Mouse (Mus musculus): ENCODE data around the gene Ppme1. TPM values are rescaled to one million over a fixed set of nuclear protein-coding genes. Genes with fewer than 3 reads are reported as not detected.
A peak's percentile ranks its signal among the peaks of the same experiment; 100 is the strongest.

Gene Ppme1
- polyA plus RNA-seq, 1 experiment from 2014 or later: 68.3 TPM

GRCm38 (mm10) chr7:100309679-100310078, 62.4 kb downstream of the Ppme1 start:
- Histone ChIP-seq H3K36me3 (ENCODE audit: insufficient read depth) (0 out of 2 replicates have a peak, but pooled peaks cover 3% of the 10 kb centered on the region), H3K4me1 (ENCODE audit: insufficient read depth) (no peaks in the 10 kb centered on the region), H3K4me2 (no peak overlapping the region), H3K27me3 (ENCODE audit: insufficient read depth, low read length) (no peaks in the 10 kb centered on the region), H3K4me3 (ENCODE audit: low read depth, low read length) (no peak overlapping the region), H3K27ac (ENCODE audit: low read depth) (peak overlapping the region; percentile 1; the same call in 1 of the 2 replicates), H3K9me3 (ENCODE audit: low read depth, low read length) (no peaks in the 10 kb centered on the region), H3K9ac (no peak overlapping the region)
- 56% methylated on average over 6 of the region's 6 CpGs for WGBS
- TF ChIP-seq CTCF (IDR thresholded peaks at IDR 0.05; ENCODE audit: low read depth): no peak
- DNase-seq (no peak), ATAC-seq (ENCODE audit: insufficient read depth) (no peak)

- peak overlapping the region; percentile 42; the same call in 1 of the 2 replicates for H3K27ac ChIP-seq (ENCODE audit: low read depth)
- no peaks in the 10 kb centered on the region for H3K27me3 ChIP-seq (ENCODE audit: insufficient read depth, low read length)
- no peaks in the 10 kb centered on the region for H3K9me3 ChIP-seq (ENCODE audit: low read depth, low read length)
- H3K4me3 ChIP-seq (ENCODE audit: low read depth, low read length): no peak overlapping the region
- DNase-seq: peak; percentile 63
- ATAC-seq (ENCODE audit: insufficient read depth): peak; percentile 63
- no peak overlapping the region for H3K9ac ChIP-seq
- no peak overlapping the region for H3K4me2 ChIP-seq
- H3K4me1 ChIP-seq (ENCODE audit: insufficient read depth): no peaks in the 10 kb centered on the region
- WGBS: 30% methylated on average over 1 of the region's 1 CpGs
- 0 out of 2 replicates have a peak, but pooled peaks cover 3% of the 10 kb centered on the region for H3K36me3 ChIP-seq (ENCODE audit: insufficient read depth)
- TF ChIP-seq CTCF (IDR thresholded peaks at IDR 0.05; ENCODE audit: low read depth): no peak
Measured at GRCm38 (mm10) chr7:100309216-100309615, 62.9 kb downstream of the Ppme1 start.

DNA sequence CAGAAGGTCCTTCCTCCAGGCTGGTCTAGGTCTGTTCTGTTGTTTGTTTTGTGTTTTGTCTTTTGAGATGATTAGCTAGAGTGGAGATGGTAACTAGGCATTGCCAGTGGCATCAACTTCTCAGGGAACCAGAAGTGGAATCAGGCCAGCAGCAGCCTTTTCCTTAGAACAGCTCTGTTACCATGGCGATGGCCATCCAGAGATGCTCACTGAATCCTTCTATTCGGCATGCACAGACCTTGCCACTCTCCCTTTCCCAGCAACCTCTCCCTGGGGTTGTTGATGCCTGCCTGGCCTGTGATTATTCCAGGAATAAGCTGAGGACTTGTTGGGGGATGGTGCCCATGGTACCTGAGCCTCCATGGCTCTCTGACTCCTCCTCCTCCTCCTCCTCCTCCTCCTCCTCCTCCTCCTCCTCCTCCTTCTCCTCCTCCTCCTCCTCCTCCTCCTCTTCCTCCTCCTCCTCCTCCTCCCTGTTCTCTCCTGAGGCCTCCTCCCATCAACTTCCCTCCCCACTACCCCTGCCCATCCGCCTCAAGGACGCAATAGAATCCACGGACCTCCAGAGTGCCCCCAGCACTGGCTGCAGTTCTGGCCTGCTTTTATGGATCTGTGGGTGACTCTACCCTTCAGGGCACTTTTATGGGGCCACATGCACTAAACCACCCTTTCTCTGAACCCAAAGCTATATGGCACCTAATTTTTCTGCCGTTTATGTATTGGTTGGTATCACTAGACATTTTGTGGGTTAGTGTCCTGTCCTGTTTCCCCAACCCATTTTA, 64.0 kb downstream of the Ppme1 start:
- 75% methylated on average over 6 of the region's 6 CpGs for WGBS
- Histone ChIP-seq H3K9me3 (ENCODE audit: low read depth, low read length) (no peaks in the 10 kb centered on the region), H3K27ac (ENCODE audit: low read depth) (no peak overlapping the region), H3K27me3 (ENCODE audit: insufficient read depth, low read length) (no peaks in the 10 kb centered on the region), H3K4me2 (no peak overlapping the region), H3K9ac (no peak overlapping the region), H3K4me3 (ENCODE audit: low read depth, low read length) (no peak overlapping the region), H3K36me3 (ENCODE audit: insufficient read depth) (0 out of 2 replicates have a peak, but pooled peaks cover 6% of the 10 kb centered on the region), H3K4me1 (ENCODE audit: insufficient read depth) (no peaks in the 10 kb centered on the region)
- ATAC-seq (ENCODE audit: insufficient read depth): no peak
- no peak for DNase-seq
- no peak for TF ChIP-seq CTCF (IDR thresholded peaks at IDR 0.05; ENCODE audit: low read depth)

DNA sequence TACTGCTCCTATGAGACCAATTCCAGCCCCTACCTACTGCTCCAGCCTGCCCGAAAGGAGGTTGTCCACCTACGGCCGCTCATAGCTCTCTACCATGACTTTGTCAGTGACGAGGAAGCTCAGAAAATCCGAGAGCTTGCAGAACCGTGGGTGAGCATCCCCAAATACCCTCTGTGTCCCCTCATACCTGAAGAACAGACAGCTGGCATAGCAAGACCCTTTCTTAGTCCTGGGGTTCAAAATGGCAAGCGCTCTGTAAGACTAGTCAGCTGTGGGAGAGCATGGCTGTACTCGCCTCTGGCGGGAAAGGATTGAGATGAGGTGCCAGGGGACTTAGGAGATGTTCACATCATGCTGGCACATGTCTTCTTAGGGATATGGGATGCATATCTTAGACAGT, 66.2 kb downstream of the Ppme1 start:
- H3K4me3 ChIP-seq (ENCODE audit: low read depth, low read length): no peak overlapping the region
- no peak overlapping the region for H3K4me2 ChIP-seq
- ATAC-seq (ENCODE audit: insufficient read depth) (no peak), DNase-seq (no peak)
- H3K36me3 ChIP-seq (ENCODE audit: insufficient read depth): 0 out of 2 replicates have a peak, but pooled peaks cover 11% of the 10 kb centered on the region
- H3K4me1 ChIP-seq (ENCODE audit: insufficient read depth): peaks cover 4% of the 10 kb centered on the region; the same call in 1 of the 2 replicates
- H3K27ac ChIP-seq (ENCODE audit: low read depth): no peak overlapping the region
- no peaks in the 10 kb centered on the region for H3K27me3 ChIP-seq (ENCODE audit: insufficient read depth, low read length)
- 85% methylated on average over 9 of the region's 9 CpGs for WGBS
- no peaks in the 10 kb centered on the region for H3K9me3 ChIP-seq (ENCODE audit: low read depth, low read length)
- no peak for TF ChIP-seq CTCF (IDR thresholded peaks at IDR 0.05; ENCODE audit: low read depth)
- H3K9ac ChIP-seq: no peak overlapping the region

- no peak overlapping the region for H3K4me3 ChIP-seq (ENCODE audit: low read depth, low read length)
- no peaks in the 10 kb centered on the region for H3K27me3 ChIP-seq (ENCODE audit: insufficient read depth, low read length)
- peaks cover 15% of the 10 kb centered on the region; the same call in 1 of the 2 replicates for H3K36me3 ChIP-seq (ENCODE audit: insufficient read depth)
- no peak for ATAC-seq (ENCODE audit: insufficient read depth)
- no peak overlapping the region for H3K4me2 ChIP-seq
- H3K4me1 ChIP-seq (ENCODE audit: insufficient read depth): peaks cover 4% of the 10 kb centered on the region; the same call in 1 of the 2 replicates
- H3K9ac ChIP-seq: no peak overlapping the region
- TF ChIP-seq CTCF (IDR thresholded peaks at IDR 0.05; ENCODE audit: low read depth): no peak
- H3K27ac ChIP-seq (ENCODE audit: low read depth): 0 out of 2 replicates have a peak overlapping the region, but pooled peaks have one; percentile 46
- DNase-seq: peak; percentile 57
- H3K9me3 ChIP-seq (ENCODE audit: low read depth, low read length): no peaks in the 10 kb centered on the region
- WGBS: 35% methylated on average over 4 of the region's 4 CpGs
Measured at GRCm38 (mm10) chr7:100302316-100302715, 69.8 kb downstream of the Ppme1 start.

DNA sequence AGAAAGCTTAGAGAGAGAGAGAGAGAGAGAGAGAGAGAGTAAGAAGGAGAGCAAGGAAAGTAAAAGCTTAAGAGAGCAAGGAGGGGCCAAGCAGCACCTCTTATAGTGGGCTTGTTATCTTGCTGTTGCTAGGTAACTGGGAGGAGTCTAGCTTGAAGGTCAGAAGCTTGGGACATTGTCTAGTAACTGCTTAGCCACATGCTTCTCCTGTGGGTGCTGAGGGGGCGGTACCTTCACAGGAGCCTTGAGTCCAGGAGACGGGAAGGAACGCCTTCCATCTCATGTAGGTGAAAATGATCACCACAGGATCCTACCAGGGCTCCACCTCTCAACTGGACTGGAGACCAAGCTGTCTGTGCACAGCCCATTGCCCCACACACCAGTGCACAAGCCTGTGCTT, 70.7 kb downstream of the Ppme1 start:
- 52% methylated on average over 3 of the region's 3 CpGs for WGBS
- Histone ChIP-seq H3K9ac (no peak overlapping the region), H3K4me2 (no peak overlapping the region), H3K4me3 (ENCODE audit: low read depth, low read length) (no peak overlapping the region), H3K4me1 (ENCODE audit: insufficient read depth) (peaks cover 4% of the 10 kb centered on the region; the same call in 1 of the 2 replicates), H3K27me3 (ENCODE audit: insufficient read depth, low read length) (no peaks in the 10 kb centered on the region), H3K9me3 (ENCODE audit: low read depth, low read length) (no peaks in the 10 kb centered on the region), H3K36me3 (ENCODE audit: insufficient read depth) (peaks cover 15% of the 10 kb centered on the region; the same call in 1 of the 2 replicates), H3K27ac (ENCODE audit: low read depth) (no peak overlapping the region)
- ATAC-seq (ENCODE audit: insufficient read depth) (no peak), DNase-seq (no peak)
- TF ChIP-seq CTCF (IDR thresholded peaks at IDR 0.05; ENCODE audit: low read depth): no peak

- no peak for TF ChIP-seq CTCF (IDR thresholded peaks at IDR 0.05; ENCODE audit: low read depth)
- H3K36me3 ChIP-seq (ENCODE audit: insufficient read depth): peaks cover 21% of the 10 kb centered on the region; the same call in 1 of the 2 replicates
- H3K27me3 ChIP-seq (ENCODE audit: insufficient read depth, low read length): no peaks in the 10 kb centered on the region
- H3K4me1 ChIP-seq (ENCODE audit: insufficient read depth): peaks cover 4% of the 10 kb centered on the region; the same call in 1 of the 2 replicates
- H3K9me3 ChIP-seq (ENCODE audit: low read depth, low read length): no peaks in the 10 kb centered on the region
- 54% methylated on average over 14 of the region's 14 CpGs for WGBS
- no peak for ATAC-seq (ENCODE audit: insufficient read depth)
- H3K4me2 ChIP-seq: no peak overlapping the region
- H3K9ac ChIP-seq: no peak overlapping the region
- no peak overlapping the region for H3K4me3 ChIP-seq (ENCODE audit: low read depth, low read length)
- peak; percentile 40 for DNase-seq
- H3K27ac ChIP-seq (ENCODE audit: low read depth): no peak overlapping the region
Measured at GRCm38 (mm10) chr7:100298861-100299510, 73.1 kb downstream of the Ppme1 start.

Data from lung, embryonic 14.5 days (tissue).